Mouse (Mus musculus): Measurements from ENCODE around the gene Psenen. TPM values are rescaled to one million over a fixed set of nuclear protein-coding genes. Genes with fewer than 3 reads are reported as not detected.

Psenen gene
- polyA plus RNA-seq, 1 experiment from 2014 or later: 121 TPM

- H3K9me3 ChIP-seq (ENCODE audit: control insufficient read depth, low read length): no peaks in the 10 kb centered on the region
- 0% methylated on average over 16 of the region's 16 CpGs for WGBS
- H3K9ac ChIP-seq (replicated peaks; ENCODE audit: low read depth, low read length): no peak overlapping the region
- H3K27ac ChIP-seq (ENCODE audit: low read length): peak overlapping the region; percentile 34; the same call in 1 of the 2 replicates
- H3K4me3 ChIP-seq (replicated peaks; ENCODE audit: low read length): peak overlapping the region; percentile 19
- peak overlapping the region; percentile 34 for H3K4me2 ChIP-seq (ENCODE audit: low read length)
- H3K4me1 ChIP-seq (replicated peaks; ENCODE audit: control insufficient read depth, insufficient read depth, low read length): peaks cover 12% of the 10 kb centered on the region
- no peaks in the 10 kb centered on the region for H3K27me3 ChIP-seq (replicated peaks; ENCODE audit: control insufficient read depth, insufficient read depth, low read length)
- H3K36me3 ChIP-seq (ENCODE audit: control insufficient read depth, insufficient read depth): no peaks in the 10 kb centered on the region
- ATAC-seq: peak; percentile 99
Measured at GRCm38 (mm10) chr7:30599933-30600353, 36.5 kb upstream of the Psenen start.

GRCm38 (mm10) chr7:30598786-30599185 lies 35.4 kb upstream of the Psenen start, which contains the start of gene Zbtb32:
TSS of gene Zbtb32 (minus strand) at chr7:30598909.
- Histone ChIP-seq H3K4me2 (ENCODE audit: low read length) (peak within 1 kb of the TSS; percentile 34), H3K27ac (ENCODE audit: low read length) (no peak within 1 kb of the TSS), H3K27me3 (replicated peaks; ENCODE audit: control insufficient read depth, insufficient read depth, low read length) (no peaks in the 10 kb centered on the region), H3K9ac (replicated peaks; ENCODE audit: low read depth, low read length) (no peak within 1 kb of the TSS), H3K4me3 (replicated peaks; ENCODE audit: low read length) (peak within 1 kb of the TSS; percentile 15), H3K36me3 (ENCODE audit: control insufficient read depth, insufficient read depth) (no peaks in the 10 kb centered on the region), H3K4me1 (replicated peaks; ENCODE audit: control insufficient read depth, insufficient read depth, low read length) (peaks cover 12% of the 10 kb centered on the region), H3K9me3 (ENCODE audit: control insufficient read depth, low read length) (no peaks in the 10 kb centered on the region)
- no peak for ATAC-seq
- 95% methylated on average over 12 of the region's 12 CpGs for WGBS

DNA sequence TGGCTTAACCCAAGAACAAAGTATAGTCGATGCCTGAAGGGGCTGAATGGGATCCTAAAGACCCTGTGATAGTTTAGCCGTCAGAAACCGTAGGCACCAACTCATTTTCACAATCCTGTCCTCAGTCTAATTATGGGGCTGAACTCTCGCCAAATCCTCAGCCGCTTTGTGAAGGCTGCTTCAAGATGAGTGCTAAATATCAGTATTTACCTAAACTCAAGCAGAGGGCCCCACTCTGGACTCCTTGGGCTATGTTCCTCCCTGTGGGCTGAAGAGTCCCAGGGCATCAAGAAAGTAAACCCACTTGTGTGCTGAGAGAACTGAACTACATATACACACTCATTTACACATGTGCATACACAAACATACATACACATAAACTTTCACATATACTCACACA lies 33.4 kb upstream of the Psenen start:
- H3K4me1 ChIP-seq (replicated peaks; ENCODE audit: control insufficient read depth, insufficient read depth, low read length): peaks cover 12% of the 10 kb centered on the region
- H3K36me3 ChIP-seq (ENCODE audit: control insufficient read depth, insufficient read depth): no peaks in the 10 kb centered on the region
- H3K4me2 ChIP-seq (ENCODE audit: low read length): no peak overlapping the region
- no peak overlapping the region for H3K4me3 ChIP-seq (replicated peaks; ENCODE audit: low read length)
- no peak overlapping the region for H3K27ac ChIP-seq (ENCODE audit: low read length)
- WGBS: 39% methylated on average over 5 of the region's 5 CpGs
- H3K9me3 ChIP-seq (ENCODE audit: control insufficient read depth, low read length): no peaks in the 10 kb centered on the region
- H3K27me3 ChIP-seq (replicated peaks; ENCODE audit: control insufficient read depth, insufficient read depth, low read length): no peaks in the 10 kb centered on the region
- ATAC-seq: no peak
- H3K9ac ChIP-seq (replicated peaks; ENCODE audit: low read depth, low read length): no peak overlapping the region

DNA sequence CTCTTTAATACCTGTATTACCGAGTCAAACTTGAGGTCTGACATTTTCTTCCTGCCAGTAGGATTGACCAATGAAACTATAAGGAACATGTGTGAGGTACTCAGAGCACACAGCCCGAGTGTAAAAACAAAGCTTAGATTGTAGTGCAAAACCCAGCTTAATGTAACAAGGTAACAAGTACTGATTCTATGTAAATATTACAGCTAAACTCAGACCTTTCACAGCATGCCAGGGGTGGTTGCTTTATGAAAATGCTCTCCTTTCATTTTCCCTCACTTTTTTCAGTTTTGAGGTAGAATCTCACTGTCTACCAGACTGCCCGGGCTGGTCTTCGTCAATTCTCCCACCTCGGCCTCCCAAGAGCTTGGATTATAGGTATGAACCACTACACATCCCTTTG lies 32.7 kb upstream of the Psenen start:
- H3K9me3 ChIP-seq (ENCODE audit: control insufficient read depth, low read length): no peaks in the 10 kb centered on the region
- no peaks in the 10 kb centered on the region for H3K27me3 ChIP-seq (replicated peaks; ENCODE audit: control insufficient read depth, insufficient read depth, low read length)
- H3K4me2 ChIP-seq (ENCODE audit: low read length): no peak overlapping the region
- no peaks in the 10 kb centered on the region for H3K36me3 ChIP-seq (ENCODE audit: control insufficient read depth, insufficient read depth)
- WGBS: 83% methylated on average over 5 of the region's 5 CpGs
- peaks cover 12% of the 10 kb centered on the region for H3K4me1 ChIP-seq (replicated peaks; ENCODE audit: control insufficient read depth, insufficient read depth, low read length)
- H3K27ac ChIP-seq (ENCODE audit: low read length): no peak overlapping the region
- H3K4me3 ChIP-seq (replicated peaks; ENCODE audit: low read length): no peak overlapping the region
- no peak overlapping the region for H3K9ac ChIP-seq (replicated peaks; ENCODE audit: low read depth, low read length)
- no peak for ATAC-seq

DNA sequence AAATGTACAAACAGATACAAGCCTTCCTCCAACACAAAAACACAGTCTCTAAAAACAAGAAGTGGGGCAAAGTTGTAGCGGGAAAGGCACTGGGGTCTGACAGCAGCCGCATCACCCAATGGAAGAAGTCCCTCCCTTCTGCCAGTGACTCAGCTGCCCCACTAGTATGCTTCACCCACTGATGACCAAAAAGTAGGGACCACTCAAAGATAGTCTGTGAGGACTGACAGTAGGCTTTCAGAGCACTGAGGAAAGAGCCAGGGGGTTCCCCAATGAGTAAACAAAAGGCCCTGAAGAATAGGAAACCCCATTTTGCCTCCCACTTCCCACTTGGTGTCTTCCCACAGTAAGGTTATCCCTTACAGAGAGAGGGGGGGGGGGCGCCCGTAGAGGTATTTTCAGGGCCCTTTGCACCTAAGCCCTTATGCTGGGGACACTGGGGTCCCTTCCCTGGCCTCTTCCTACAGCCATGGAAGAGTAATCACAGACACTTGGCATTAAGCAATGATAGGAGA lies 31.1 kb upstream of the Psenen start:
- H3K4me3 ChIP-seq (replicated peaks; ENCODE audit: low read length): no peak overlapping the region
- H3K27ac ChIP-seq (ENCODE audit: low read length): no peak overlapping the region
- ATAC-seq: no peak
- no peak overlapping the region for H3K4me2 ChIP-seq (ENCODE audit: low read length)
- 63% methylated on average over 4 of the region's 4 CpGs for WGBS
- no peak overlapping the region for H3K9ac ChIP-seq (replicated peaks; ENCODE audit: low read depth, low read length)
- H3K9me3 ChIP-seq (ENCODE audit: control insufficient read depth, low read length): no peaks in the 10 kb centered on the region
- peaks cover 6% of the 10 kb centered on the region; the same call in 1 of the 2 replicates for H3K4me1 ChIP-seq (replicated peaks; ENCODE audit: control insufficient read depth, insufficient read depth, low read length)
- no peaks in the 10 kb centered on the region for H3K27me3 ChIP-seq (replicated peaks; ENCODE audit: control insufficient read depth, insufficient read depth, low read length)
- no peaks in the 10 kb centered on the region for H3K36me3 ChIP-seq (ENCODE audit: control insufficient read depth, insufficient read depth)

GRCm38 (mm10) chr7:30593579-30594509 lies 30.4 kb upstream of the Psenen start:
- Histone ChIP-seq H3K4me1 (replicated peaks; ENCODE audit: control insufficient read depth, insufficient read depth, low read length) (peaks cover 6% of the 10 kb centered on the region; the same call in 1 of the 2 replicates), H3K27ac (ENCODE audit: low read length) (no peak overlapping the region), H3K27me3 (replicated peaks; ENCODE audit: control insufficient read depth, insufficient read depth, low read length) (no peaks in the 10 kb centered on the region), H3K4me3 (replicated peaks; ENCODE audit: low read length) (no peak overlapping the region), H3K9me3 (ENCODE audit: control insufficient read depth, low read length) (no peaks in the 10 kb centered on the region), H3K9ac (replicated peaks; ENCODE audit: low read depth, low read length) (no peak overlapping the region), H3K4me2 (ENCODE audit: low read length) (no peak overlapping the region), H3K36me3 (ENCODE audit: control insufficient read depth, insufficient read depth) (no peaks in the 10 kb centered on the region)
- WGBS: 74% methylated on average over 10 of the region's 10 CpGs
- no peak for ATAC-seq

DNA sequence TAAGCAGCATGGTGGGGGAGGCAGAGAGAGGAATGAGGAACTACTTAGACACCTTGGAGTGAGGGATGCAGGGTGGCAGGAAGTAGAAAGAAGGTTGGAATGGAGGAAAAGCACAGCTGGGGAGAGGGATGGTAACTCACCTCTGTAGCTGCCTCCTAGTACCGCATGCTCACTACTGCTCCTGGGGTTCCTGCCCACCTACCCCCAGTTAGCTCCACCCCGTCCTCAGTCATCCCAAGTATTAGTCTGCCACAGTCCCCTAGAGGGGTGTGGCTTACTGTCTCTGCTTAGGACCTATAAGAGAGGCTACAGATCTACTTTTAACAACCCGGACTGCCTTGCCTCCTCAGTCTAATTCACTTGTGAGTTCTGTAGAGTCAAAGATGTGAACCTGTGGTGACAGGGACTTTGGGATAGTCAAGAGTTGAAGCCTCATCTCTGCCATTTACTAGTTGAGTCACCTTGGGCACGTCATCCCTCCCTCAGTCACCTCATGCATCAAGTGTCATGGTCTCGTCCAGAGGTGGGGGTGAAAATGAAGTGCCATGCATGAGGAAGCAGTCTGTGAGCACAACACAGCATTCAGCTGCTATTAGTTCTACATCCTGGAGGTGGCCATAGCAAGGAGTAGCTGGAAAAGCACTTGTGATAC lies 29.5 kb upstream of the Psenen start:
- Histone ChIP-seq H3K4me1 (replicated peaks; ENCODE audit: control insufficient read depth, insufficient read depth, low read length) (peaks cover 6% of the 10 kb centered on the region; the same call in 1 of the 2 replicates), H3K27ac (ENCODE audit: low read length) (no peak overlapping the region), H3K4me3 (replicated peaks; ENCODE audit: low read length) (no peak overlapping the region), H3K36me3 (ENCODE audit: control insufficient read depth, insufficient read depth) (no peaks in the 10 kb centered on the region), H3K4me2 (ENCODE audit: low read length) (no peak overlapping the region), H3K27me3 (replicated peaks; ENCODE audit: control insufficient read depth, insufficient read depth, low read length) (no peaks in the 10 kb centered on the region), H3K9me3 (ENCODE audit: control insufficient read depth, low read length) (no peaks in the 10 kb centered on the region), H3K9ac (replicated peaks; ENCODE audit: low read depth, low read length) (no peak overlapping the region)
- 58% methylated on average over 5 of the region's 5 CpGs for WGBS
- ATAC-seq: no peak

GRCm38 (mm10) chr7:30591605-30591951 lies 28.2 kb upstream of the Psenen start:
- Histone ChIP-seq H3K4me2 (ENCODE audit: low read length) (no peak overlapping the region), H3K27me3 (replicated peaks; ENCODE audit: control insufficient read depth, insufficient read depth, low read length) (no peaks in the 10 kb centered on the region), H3K9ac (replicated peaks; ENCODE audit: low read depth, low read length) (no peak overlapping the region), H3K4me1 (replicated peaks; ENCODE audit: control insufficient read depth, insufficient read depth, low read length) (peaks cover 19% of the 10 kb centered on the region), H3K27ac (ENCODE audit: low read length) (no peak overlapping the region), H3K36me3 (ENCODE audit: control insufficient read depth, insufficient read depth) (no peaks in the 10 kb centered on the region), H3K4me3 (replicated peaks; ENCODE audit: low read length) (no peak overlapping the region), H3K9me3 (ENCODE audit: control insufficient read depth, low read length) (no peaks in the 10 kb centered on the region)
- ATAC-seq: no peak
- 29% methylated on average over 4 of the region's 4 CpGs for WGBS

DNA sequence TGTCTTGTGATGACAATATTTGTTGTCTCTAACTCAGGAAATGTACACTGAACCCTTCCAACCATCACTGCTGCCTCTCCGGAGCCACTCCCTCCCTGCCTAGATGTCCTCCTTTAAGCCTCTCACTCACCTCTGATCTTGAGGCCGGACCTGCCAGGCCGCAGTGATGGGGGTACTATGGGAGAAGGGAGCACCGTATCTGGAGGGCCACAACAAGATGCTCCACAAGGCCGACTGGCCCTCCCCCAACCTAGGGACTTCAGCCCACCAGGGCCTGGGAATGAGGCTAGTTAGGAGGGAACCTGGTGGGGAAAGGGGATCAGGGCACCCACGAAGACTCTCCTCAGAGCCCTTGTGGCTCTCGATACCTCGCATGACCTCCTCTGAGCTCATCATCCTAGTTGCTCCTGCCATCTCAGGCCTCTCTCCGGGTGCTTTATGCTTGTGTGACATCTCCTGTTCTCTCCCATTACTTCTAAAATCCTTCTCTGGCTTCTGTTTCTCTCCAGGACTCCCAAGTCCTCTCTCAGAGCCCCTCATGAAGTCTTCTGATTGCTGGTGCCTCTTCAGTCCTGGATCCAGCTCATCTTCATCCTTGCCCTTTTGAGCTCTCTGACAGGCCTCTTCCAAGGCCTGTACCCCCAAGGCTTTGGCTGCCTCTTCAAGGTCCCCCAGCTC lies 27.6 kb upstream of the Psenen start:
- H3K27ac ChIP-seq (ENCODE audit: low read length): no peak overlapping the region
- 93% methylated on average over 9 of the region's 9 CpGs for WGBS
- no peaks in the 10 kb centered on the region for H3K36me3 ChIP-seq (ENCODE audit: control insufficient read depth, insufficient read depth)
- no peaks in the 10 kb centered on the region for H3K27me3 ChIP-seq (replicated peaks; ENCODE audit: control insufficient read depth, insufficient read depth, low read length)
- H3K4me2 ChIP-seq (ENCODE audit: low read length): no peak overlapping the region
- H3K9me3 ChIP-seq (ENCODE audit: control insufficient read depth, low read length): no peaks in the 10 kb centered on the region
- H3K9ac ChIP-seq (replicated peaks; ENCODE audit: low read depth, low read length): no peak overlapping the region
- H3K4me1 ChIP-seq (replicated peaks; ENCODE audit: control insufficient read depth, insufficient read depth, low read length): peaks cover 23% of the 10 kb centered on the region
- no peak for ATAC-seq
- no peak overlapping the region for H3K4me3 ChIP-seq (replicated peaks; ENCODE audit: low read length)
